Mouse (Mus musculus) kidney, embryonic 16.5 days (tissue): ENCODE measurements around the gene Oas1d. TPM values are rescaled to one million over a fixed set of nuclear protein-coding genes. Genes with fewer than 3 reads are reported as not detected.
"Not testable (repeated sequence)": the region's sequence is repeated elsewhere in the genome, so short reads cannot be mapped to it uniquely, and the experiment has no call there.

Experiments used
- ATAC-seq: fragments of 200-750 bp; cut with Nextera tagmentation; 2 replicates; pipeline ENCODE4 v1.8.0; 2017; ENCODE audit warnings: moderate TSS enrichment; ENCODE audit not compliant: low FRiP score, low TSS enrichment
- H3K27ac ChIP-seq: fragments of 300-500 bp; sonication (generic); 2 replicates; pipeline ENCODE4 v1.5.1; 2014; ENCODE audit warnings: low read length
- H3K27me3 ChIP-seq: fragments of 300-500 bp; sonication (generic); 2 replicates; pipeline ENCODE4 v1.6.1; 2014; ENCODE audit warnings: low read length, control low read depth, mixed read lengths; ENCODE audit not compliant: insufficient read depth
- H3K36me3 ChIP-seq: fragments of 300-500 bp; sonication (generic); 2 replicates; pipeline ENCODE4 v1.6.1; 2014; ENCODE audit warnings: low read length, control low read depth, mixed read lengths; ENCODE audit not compliant: insufficient read depth
- H3K4me1 ChIP-seq: fragments of 300-500 bp; sonication (generic); 2 replicates; pipeline ENCODE4 v1.6.1; 2014; ENCODE audit warnings: low read length, control low read depth, mixed read lengths; ENCODE audit not compliant: insufficient read depth
- H3K4me2 ChIP-seq: fragments of 300-500 bp; sonication (generic); replicated peaks from 2 replicates; pipeline ENCODE4 v1.6.1; 2014; ENCODE audit warnings: low read depth, low read length
- H3K4me3 ChIP-seq: fragments of 300-500 bp; sonication (generic); 2 replicates; pipeline ENCODE4 v1.5.1; 2014; ENCODE audit warnings: mild to moderate bottlenecking, low read length
- H3K9ac ChIP-seq: fragments of 300-500 bp; sonication (generic); replicated peaks from 2 replicates; pipeline ENCODE4 v1.6.1; 2014; ENCODE audit warnings: low read length
- H3K9me3 ChIP-seq: fragments of 300-500 bp; sonication (generic); 2 replicates; pipeline ENCODE4 v1.6.1; 2016; ENCODE audit warnings: low read length, control low read depth
- whole genome bisulfite sequencing: fragments of 180-500 bp; shearing (Covaris S2); extraction: QIAGEN DNeasy Blood & Tissue Kit; methylation state at CpG from one replicate; pipeline ENCODE4 v1.1.7; 2014; 5-methylcytosine and 5-hydroxymethylcytosine counted together
- polyA plus RNA-seq: library from polyadenylated mRNA; unstranded; fragments of >200 nt; fragmentation: Nextera tagmentation; extraction: Ambion mirVana; gene quantifications from 2 replicates; pipeline ENCODE4 v1.2.1, GENCODE M21; 2015

Oas1d gene
- polyA plus RNA-seq, 1 experiment from 2014 or later = not detected

DNA sequence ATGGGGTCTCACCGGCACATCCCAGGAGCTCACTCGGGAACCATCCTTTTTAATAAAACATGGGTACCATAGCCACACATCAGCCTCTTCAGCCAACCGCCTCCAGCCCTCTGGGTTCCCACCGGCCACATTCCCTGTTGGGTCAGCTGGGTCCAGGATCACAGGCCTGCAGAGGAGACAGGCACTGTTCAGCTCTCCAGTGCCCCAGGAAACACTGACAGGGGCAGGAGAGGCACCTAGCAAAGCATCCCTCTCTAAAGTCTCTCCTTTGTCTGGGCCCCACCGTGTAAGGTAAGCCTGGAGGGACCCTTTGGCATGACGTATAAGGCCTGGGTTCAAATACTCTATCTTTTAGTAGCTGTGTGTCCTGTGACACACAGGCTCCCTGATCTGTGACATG, 16.0 kb upstream of the Oas1d start:
- H3K36me3 ChIP-seq = no peaks in the 10 kb centered on the region
- no peak for ATAC-seq
- H3K9ac ChIP-seq = no peak overlapping the region
- H3K4me2 ChIP-seq = no peak overlapping the region
- peaks cover 4% of the 10 kb centered on the region; the same call in 1 of the 2 replicates for H3K9me3 ChIP-seq
- no peak overlapping the region for H3K4me3 ChIP-seq
- no peaks in the 10 kb centered on the region for H3K4me1 ChIP-seq
- WGBS = 87% methylated on average over 6 of the region's 6 CpGs
- no peaks in the 10 kb centered on the region for H3K27me3 ChIP-seq
- H3K27ac ChIP-seq = no peak overlapping the region

DNA sequence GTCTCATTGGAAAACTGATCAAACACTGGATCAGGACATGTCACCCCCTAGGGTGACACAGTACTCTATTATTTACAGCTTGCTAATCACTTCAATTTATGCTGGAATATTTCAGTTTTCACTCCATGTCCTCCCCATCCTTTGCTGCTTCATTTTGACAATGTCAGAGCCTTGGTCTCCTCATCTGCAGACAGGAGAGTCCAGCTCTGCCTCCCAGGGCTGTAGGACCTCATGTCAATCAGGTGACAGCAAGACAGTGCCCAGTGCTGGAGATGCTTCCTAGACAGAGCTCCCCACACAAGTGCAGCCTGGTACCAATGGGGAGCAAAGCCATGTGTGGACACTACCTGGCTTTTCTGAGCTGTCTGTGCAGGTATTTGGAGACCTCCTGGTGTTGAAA, 15.6 kb upstream of the Oas1d start:
- Histone ChIP-seq H3K36me3 (no peaks in the 10 kb centered on the region), H3K9me3 (peaks cover 4% of the 10 kb centered on the region; the same call in 1 of the 2 replicates), H3K27ac (no peak overlapping the region), H3K4me2 (no peak overlapping the region), H3K9ac (no peak overlapping the region), H3K4me3 (no peak overlapping the region), H3K27me3 (no peaks in the 10 kb centered on the region), H3K4me1 (no peaks in the 10 kb centered on the region)
- ATAC-seq = no peak

DNA sequence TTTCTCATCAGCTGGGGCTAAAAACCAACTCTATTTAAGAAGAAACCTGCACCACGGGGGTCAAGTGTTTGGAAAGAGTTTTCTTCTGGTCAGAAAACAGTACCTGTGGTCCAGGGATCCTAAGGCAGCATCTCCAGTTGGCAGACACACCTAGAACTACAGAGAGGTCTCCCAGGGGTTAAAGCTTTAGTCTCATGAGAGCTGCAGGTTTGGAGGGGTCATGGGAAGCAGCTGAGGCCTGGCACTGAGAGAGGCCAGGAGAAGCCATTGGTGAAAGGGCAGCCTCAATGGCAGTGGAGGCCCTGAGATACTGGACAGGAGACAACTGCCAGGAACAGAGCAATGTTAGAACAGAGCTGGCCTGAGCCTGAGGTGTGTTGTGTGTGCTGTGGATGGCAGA, 13.7 kb upstream of the Oas1d start:
- no peak overlapping the region for H3K27ac ChIP-seq
- H3K9ac ChIP-seq = no peak overlapping the region
- ATAC-seq = no peak
- no peaks in the 10 kb centered on the region for H3K4me1 ChIP-seq
- no peak overlapping the region for H3K4me2 ChIP-seq
- 75% methylated on average over 1 of the region's 1 CpGs for WGBS
- H3K27me3 ChIP-seq = no peaks in the 10 kb centered on the region
- H3K36me3 ChIP-seq = no peaks in the 10 kb centered on the region
- peaks cover 4% of the 10 kb centered on the region; the same call in 1 of the 2 replicates for H3K9me3 ChIP-seq
- no peak overlapping the region for H3K4me3 ChIP-seq

DNA sequence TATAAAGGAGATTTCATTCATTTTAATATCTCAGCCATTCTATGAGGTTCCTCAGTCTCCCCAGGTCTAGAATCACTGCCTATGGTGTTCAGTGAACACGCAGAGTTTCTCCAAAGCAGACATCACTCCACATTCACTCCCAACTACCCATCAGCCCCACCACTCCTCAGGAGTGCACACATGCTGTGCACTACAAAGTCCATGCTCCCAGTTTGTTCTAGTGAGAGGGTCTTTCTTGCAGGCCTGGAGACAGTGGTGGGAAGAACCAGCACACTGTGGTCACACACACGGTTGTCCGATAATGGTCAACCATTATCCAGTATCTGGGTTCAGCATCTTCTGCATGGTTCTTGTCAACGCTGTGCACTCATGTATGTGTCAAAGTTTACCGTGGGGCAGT, 12.3 kb upstream of the Oas1d start:
- ATAC-seq = no peak
- H3K27me3 ChIP-seq = no peaks in the 10 kb centered on the region

DNA sequence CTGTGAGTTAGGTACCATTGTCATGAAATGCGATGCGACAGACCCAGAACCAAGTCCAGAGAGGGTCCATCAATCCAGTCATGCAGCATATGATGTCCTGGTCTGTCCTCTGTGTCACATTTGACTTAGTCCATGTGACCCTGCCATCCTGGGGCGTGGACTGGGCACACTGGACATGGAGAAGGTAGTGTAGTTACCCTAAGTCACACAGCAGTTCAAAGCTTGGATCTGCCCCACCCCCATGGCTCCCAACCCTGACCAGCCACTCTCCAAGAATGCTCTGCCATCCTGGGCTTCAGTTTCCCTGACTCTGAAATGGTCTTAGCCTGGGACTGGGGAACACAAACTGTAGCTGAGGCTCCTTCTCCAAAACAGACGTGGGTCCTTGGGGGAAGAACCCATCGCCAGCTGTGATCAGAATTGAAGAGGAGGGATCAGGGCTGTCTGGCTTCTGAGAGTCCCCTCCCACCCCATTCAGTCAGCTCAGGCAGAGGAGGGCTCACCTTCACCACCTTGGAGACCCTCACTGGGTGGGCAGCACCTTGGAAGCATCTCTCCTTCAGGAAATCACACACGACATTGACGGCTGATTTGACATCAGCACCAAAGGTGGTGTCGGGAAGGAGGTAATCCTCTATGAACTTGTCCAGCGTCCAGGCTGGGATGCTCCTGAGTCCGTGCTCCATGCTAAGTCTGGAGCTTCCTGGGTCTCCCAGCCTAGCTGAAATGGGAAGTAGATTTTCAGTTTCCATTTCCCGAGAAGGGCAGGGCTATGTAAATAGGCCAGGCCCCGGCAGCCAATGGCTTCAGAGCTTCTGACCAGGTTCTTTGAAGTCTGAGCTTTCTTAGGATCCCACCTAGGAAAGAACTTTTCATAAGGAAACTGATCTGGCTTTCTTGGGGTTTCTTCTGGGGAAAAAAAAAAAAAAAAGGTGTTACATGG, 7.3 kb upstream of the Oas1d start, which contains the start of gene Oas1a:
TSS of gene Oas1a (minus strand) at position 731 of the 943 bp plus-strand sequence.
- H3K27ac ChIP-seq, H3K4me3 ChIP-seq, H3K4me1 ChIP-seq, H3K27me3 ChIP-seq, H3K9ac ChIP-seq, H3K36me3 ChIP-seq, ATAC-seq, H3K9me3 ChIP-seq, H3K4me2 ChIP-seq: not testable (repeated sequence)
- WGBS = 33% methylated on average over 8 of the region's 12 CpGs

More for the DNA sequence above, 12.3 kb upstream of the Oas1d start:
- H3K4me2 ChIP-seq = no peak overlapping the region
- no peaks in the 10 kb centered on the region for H3K36me3 ChIP-seq
- no peak overlapping the region for H3K4me3 ChIP-seq
- H3K4me1 ChIP-seq = no peaks in the 10 kb centered on the region
- peaks cover 4% of the 10 kb centered on the region; the same call in 1 of the 2 replicates for H3K9me3 ChIP-seq
- H3K9ac ChIP-seq = no peak overlapping the region
- no peak overlapping the region for H3K27ac ChIP-seq
- 89% methylated on average over 5 of the region's 5 CpGs for WGBS

DNA sequence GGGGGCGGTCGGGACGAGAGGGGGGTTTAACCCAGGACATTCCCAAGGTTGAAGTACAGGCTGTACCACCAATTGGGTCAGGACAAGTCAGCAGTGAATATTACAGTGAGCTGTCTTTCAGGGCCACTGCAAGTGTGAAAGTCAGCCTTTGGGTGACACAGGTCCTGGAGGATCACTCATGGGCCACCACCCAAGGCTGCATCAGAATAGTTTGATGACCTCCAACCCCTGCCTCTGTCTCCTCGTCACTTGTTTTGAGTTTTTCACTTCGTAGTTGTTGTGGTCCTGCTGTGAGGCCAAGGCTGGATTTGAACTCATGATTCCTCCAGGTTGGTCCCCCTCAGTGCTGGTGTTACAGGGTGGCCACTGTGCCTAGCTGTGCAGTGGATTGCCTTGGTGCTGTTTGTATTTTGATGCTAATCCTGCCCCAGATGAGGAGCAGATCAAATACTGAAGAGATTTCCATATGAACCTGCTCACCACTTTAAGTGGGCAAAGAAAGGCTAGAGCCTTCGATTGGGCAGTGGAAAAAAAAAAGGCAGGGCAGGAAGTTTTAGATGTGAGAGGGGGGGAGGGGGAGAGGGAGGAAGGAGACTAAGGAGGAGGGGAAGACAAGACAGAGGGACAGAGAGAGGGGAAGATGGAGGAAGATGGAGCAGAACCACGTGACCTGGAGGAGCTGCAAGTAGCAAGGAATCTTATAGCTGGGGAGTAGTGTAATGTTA, 6.0 kb upstream of the Oas1d start:
- H3K27me3 ChIP-seq = no peaks in the 10 kb centered on the region
- no peak overlapping the region for H3K27ac ChIP-seq
- H3K4me2 ChIP-seq = no peak overlapping the region
- no peak overlapping the region for H3K4me3 ChIP-seq
- no peak overlapping the region for H3K9ac ChIP-seq
- WGBS = 40% methylated on average over 7 of the region's 7 CpGs
- no peaks in the 10 kb centered on the region for H3K4me1 ChIP-seq
- ATAC-seq = no peak
- no peaks in the 10 kb centered on the region for H3K9me3 ChIP-seq
- H3K36me3 ChIP-seq = no peaks in the 10 kb centered on the region

DNA sequence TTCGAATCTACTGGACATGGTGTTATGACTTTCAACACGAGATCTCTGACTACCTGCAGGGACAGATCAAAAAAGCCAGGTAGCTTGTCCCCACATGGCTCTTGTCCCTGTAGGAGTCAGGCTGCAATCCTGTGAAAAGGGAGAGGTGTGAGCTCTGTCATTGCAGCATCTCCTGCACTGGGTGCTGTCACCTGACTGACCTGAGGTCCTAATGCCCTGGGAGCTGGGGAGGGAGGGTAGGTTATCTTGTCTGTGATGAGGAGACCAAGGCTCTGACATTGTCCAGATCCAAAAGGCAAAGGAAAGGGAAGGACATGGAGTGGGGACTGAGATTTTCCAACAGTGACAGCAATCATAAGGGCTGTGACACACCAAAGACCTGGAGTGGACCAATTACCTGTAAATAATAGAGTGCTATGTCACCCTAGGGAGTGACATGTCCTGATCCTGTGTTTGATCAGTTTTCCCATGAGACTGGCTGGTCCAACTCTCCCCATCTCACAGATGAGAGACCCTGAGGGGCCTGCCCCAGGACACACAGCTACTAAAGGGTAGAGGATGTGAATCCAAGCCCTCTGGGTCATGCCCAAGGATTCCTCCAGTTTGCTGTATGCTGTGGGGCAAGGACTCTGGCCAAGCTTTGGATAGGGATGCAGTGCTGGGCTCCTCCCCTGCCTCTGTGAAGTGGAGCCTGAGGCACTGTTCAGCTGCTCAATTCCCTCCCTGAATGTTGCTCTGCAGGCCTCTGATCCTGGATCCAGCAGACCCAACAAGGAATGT, 5.0 kb downstream of the Oas1d start:
- 62% methylated on average over 2 of the region's 2 CpGs for WGBS
- H3K4me1 ChIP-seq, H3K9me3 ChIP-seq, H3K9ac ChIP-seq, ATAC-seq, H3K4me3 ChIP-seq, H3K27ac ChIP-seq, H3K27me3 ChIP-seq, H3K4me2 ChIP-seq, H3K36me3 ChIP-seq: not testable (repeated sequence)

DNA sequence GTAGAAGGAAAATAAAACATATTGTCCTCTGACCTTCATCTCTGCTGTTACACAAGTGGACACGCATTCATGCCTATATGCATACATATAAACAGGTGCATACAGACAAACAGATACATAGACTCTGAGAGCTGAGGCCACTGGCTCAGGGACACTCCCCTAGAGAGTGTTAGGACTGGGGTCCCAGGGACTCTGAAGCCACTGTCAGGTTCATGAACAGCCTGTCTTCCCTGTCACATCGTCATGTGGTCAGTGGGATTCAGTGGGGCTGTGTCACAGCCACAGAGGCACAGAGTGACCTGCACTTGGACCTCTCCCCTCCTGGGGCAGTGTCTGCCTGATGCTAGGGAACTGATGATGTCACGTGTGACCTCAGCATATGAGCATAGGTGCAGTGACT, 6.0 kb downstream of the Oas1d start:
- Histone ChIP-seq H3K9me3 (no peaks in the 10 kb centered on the region), H3K27ac (no peak overlapping the region), H3K4me3 (no peak overlapping the region), H3K36me3 (no peaks in the 10 kb centered on the region), H3K9ac (no peak overlapping the region), H3K27me3 (no peaks in the 10 kb centered on the region), H3K4me2 (no peak overlapping the region), H3K4me1 (no peaks in the 10 kb centered on the region)
- ATAC-seq = no peak
- 83% methylated on average over 3 of the region's 3 CpGs for WGBS

DNA sequence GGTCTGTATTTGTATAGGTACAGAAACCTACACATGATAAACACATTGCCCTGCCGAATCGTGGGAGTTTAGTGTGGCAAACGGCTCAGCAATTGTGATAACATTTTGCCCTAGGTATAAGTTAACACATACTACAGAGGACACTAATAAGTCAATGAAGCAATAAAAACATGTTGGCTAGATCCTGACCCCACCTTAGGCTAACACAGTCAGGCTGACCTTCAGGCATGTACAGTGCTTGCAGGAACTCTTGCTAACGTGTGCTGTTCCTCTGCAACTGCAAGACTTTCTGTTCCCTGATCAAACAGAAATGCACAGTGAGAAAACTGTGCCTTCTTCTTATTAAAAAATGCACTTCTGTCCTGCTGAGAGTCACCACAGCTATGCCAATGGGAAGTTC, 9.6 kb downstream of the Oas1d start:
- H3K4me2 ChIP-seq = no peak overlapping the region
- no peak for ATAC-seq

More for the DNA sequence above, 9.6 kb downstream of the Oas1d start:
- Histone ChIP-seq H3K9me3 (no peaks in the 10 kb centered on the region), H3K36me3 (no peaks in the 10 kb centered on the region), H3K27me3 (no peaks in the 10 kb centered on the region), H3K27ac (no peak overlapping the region), H3K4me3 (no peak overlapping the region), H3K4me1 (no peaks in the 10 kb centered on the region), H3K9ac (no peak overlapping the region)
- WGBS = 56% methylated on average over 4 of the region's 4 CpGs
